Mouse (Mus musculus) hindbrain, embryonic 16.5 days (tissue): ENCODE results near the gene Wnt1. TPM values are rescaled to one million over a fixed set of nuclear protein-coding genes. Genes with fewer than 3 reads are reported as not detected.

Experiments used
- ATAC-seq: fragments of 200-750 bp; cut with Nextera tagmentation; 2 replicates; pipeline ENCODE4 v1.8.0; 2017; ENCODE audit warnings: moderate TSS enrichment, moderate library complexity
- H3K27ac ChIP-seq: fragments of 300-500 bp; sonication (generic); 2 replicates; pipeline ENCODE4 v1.5.1; 2014; ENCODE audit warnings: low read depth, mild to moderate bottlenecking, control low read depth, low read length, moderate library complexity
- H3K27me3 ChIP-seq: fragments of 300-500 bp; sonication (generic); replicated peaks from 2 replicates; pipeline ENCODE4 v1.6.1; 2014; ENCODE audit warnings: low read length; ENCODE audit not compliant: control insufficient read depth, insufficient read depth
- H3K36me3 ChIP-seq: fragments of 300-500 bp; sonication (generic); 2 replicates; pipeline ENCODE4 v1.6.1; 2014; ENCODE audit warnings: mild to moderate bottlenecking, low read length, moderate library complexity, mixed read lengths; ENCODE audit not compliant: control insufficient read depth, insufficient read depth
- H3K4me1 ChIP-seq: fragments of 300-500 bp; sonication (generic); 2 replicates; pipeline ENCODE4 v1.6.1; 2014; ENCODE audit warnings: low read depth, low read length; ENCODE audit not compliant: control insufficient read depth, insufficient read depth
- H3K4me2 ChIP-seq: fragments of 300-500 bp; sonication (generic); 2 replicates; pipeline ENCODE4 v1.6.1; 2014; ENCODE audit warnings: mild to moderate bottlenecking, low read length, control low read depth, moderate library complexity
- H3K4me3 ChIP-seq: fragments of 300-500 bp; sonication (generic); 2 replicates; pipeline ENCODE4 v1.5.1; 2014; ENCODE audit warnings: mild to moderate bottlenecking, low read length, control low read depth, moderate library complexity
- H3K9ac ChIP-seq: fragments of 300-500 bp; sonication (generic); 2 replicates; pipeline ENCODE4 v1.6.1; 2014; ENCODE audit warnings: low read depth, mild to moderate bottlenecking, control low read depth, low read length, moderate library complexity
- H3K9me3 ChIP-seq: fragments of 300-500 bp; sonication (generic); 2 replicates; pipeline ENCODE4 v1.6.1; 2014; ENCODE audit warnings: mild to moderate bottlenecking, low read length, moderate library complexity; ENCODE audit not compliant: control insufficient read depth
- WGBS: fragments of 180-500 bp; shearing (Covaris S2); extraction: QIAGEN DNeasy Blood & Tissue Kit; methylation state at CpG from one replicate; pipeline ENCODE4 v1.1.7; 2014; 5-methylcytosine and 5-hydroxymethylcytosine counted together
- polyA plus RNA-seq: library from polyadenylated mRNA; unstranded; fragments of >200 nt; fragmentation: Nextera tagmentation; extraction: Ambion mirVana; gene quantifications from 2 replicates; pipeline ENCODE4 v1.2.1, GENCODE M21; 2015

Gene Wnt1
- polyA plus RNA-seq, 1 experiment from 2014 or later: 1.2 TPM

DNA sequence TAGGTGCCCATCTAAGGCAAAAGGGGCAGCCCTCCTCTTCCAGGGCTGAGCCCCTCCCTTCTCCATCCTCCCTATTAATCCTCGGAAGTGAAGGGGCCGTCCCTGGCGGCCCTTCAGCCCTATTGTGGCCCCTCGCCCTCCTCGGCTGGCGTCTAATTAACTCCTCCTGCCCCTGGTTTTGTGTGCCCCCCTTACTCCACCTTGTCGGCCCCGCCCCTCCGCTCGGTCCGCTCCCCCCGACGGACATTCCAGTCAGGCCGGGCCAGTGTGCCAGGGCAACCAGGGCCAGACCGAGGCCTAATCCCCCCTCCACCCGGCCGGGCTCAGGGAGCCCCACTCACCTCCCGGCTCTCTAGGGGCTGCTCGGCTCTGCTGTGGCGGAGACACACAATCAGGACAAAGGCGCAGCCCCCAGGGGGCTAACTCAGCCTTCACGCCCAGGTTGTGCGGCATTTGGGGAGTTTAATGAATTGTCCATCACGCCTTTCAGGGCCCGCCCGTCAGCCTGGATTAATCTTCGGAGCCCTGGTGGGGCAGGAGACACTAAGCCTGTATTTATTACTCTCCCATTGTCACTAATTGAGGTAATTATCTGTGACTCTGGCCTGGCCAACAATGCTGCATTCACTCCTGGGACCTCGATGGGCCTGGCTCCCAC lies 8.3 kb downstream of the Wnt1 start:
- 1% methylated on average over 26 of the region's 28 CpGs for WGBS
- peaks cover 9% of the 10 kb centered on the region for H3K4me1 ChIP-seq
- peaks cover 73% of the 10 kb centered on the region for H3K27me3 ChIP-seq
- no peak overlapping the region for H3K27ac ChIP-seq
- H3K9ac ChIP-seq: peak overlapping the region; percentile 33; the same call in 1 of the 2 replicates
- H3K4me2 ChIP-seq: peak overlapping the region; percentile 11; the same call in 1 of the 2 replicates
- H3K9me3 ChIP-seq: no peaks in the 10 kb centered on the region
- peak; percentile 90 for ATAC-seq
- no peaks in the 10 kb centered on the region for H3K36me3 ChIP-seq
- no peak overlapping the region for H3K4me3 ChIP-seq

DNA sequence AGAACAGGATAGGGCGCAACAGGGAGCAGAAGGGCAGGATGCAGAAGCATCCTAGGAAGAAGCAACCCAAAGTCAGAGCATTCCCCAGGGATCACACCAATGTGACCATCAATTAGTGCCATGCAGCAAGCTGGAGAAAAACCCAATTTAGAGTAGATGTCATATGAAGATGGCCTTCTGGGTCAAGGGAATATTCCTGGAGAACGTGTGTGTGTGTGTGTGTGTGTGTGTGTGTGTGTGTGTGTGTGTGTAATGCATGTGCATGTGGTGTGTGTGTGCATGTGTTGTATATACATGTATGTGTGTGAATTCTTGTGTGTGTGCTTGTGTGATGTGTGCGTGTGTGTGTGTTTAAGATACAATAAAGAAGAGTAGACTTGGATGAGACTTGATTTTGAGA lies 9.2 kb downstream of the Wnt1 start:
- H3K27me3 ChIP-seq: peaks cover 76% of the 10 kb centered on the region
- no peak overlapping the region for H3K9ac ChIP-seq
- peaks cover 6% of the 10 kb centered on the region for H3K4me1 ChIP-seq
- WGBS: 43% methylated on average over 3 of the region's 3 CpGs
- H3K4me2 ChIP-seq: no peak overlapping the region
- H3K4me3 ChIP-seq: no peak overlapping the region
- no peaks in the 10 kb centered on the region for H3K9me3 ChIP-seq
- H3K27ac ChIP-seq: no peak overlapping the region
- H3K36me3 ChIP-seq: no peaks in the 10 kb centered on the region
- ATAC-seq: no peak

DNA sequence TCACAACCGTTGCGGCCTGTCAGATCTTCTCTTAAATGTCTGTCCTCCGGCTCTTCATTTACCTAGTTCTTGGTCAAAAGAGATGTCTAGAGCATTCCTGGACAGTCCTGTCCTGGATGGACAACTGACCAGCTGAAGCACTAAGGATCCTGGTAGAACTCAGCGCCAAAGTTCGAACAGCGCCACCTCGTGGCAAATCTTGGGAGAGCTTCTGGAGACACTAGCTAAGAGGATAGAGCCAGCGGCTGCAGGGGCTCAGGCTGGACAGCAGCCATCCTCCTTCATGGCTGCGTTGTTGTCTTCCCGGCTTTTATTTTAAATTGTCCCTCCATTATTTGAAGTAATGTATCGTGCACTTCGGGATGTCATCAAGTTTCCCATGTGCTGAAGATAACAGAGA lies 9.7 kb downstream of the Wnt1 start:
- H3K4me3 ChIP-seq: no peak overlapping the region
- H3K27ac ChIP-seq: no peak overlapping the region
- no peaks in the 10 kb centered on the region for H3K36me3 ChIP-seq
- no peaks in the 10 kb centered on the region for H3K9me3 ChIP-seq
- ATAC-seq: no peak
- peaks cover 8% of the 10 kb centered on the region for H3K4me1 ChIP-seq
- 10% methylated on average over 12 of the region's 12 CpGs for WGBS
- no peak overlapping the region for H3K9ac ChIP-seq
- peaks cover 79% of the 10 kb centered on the region for H3K27me3 ChIP-seq
- no peak overlapping the region for H3K4me2 ChIP-seq

DNA sequence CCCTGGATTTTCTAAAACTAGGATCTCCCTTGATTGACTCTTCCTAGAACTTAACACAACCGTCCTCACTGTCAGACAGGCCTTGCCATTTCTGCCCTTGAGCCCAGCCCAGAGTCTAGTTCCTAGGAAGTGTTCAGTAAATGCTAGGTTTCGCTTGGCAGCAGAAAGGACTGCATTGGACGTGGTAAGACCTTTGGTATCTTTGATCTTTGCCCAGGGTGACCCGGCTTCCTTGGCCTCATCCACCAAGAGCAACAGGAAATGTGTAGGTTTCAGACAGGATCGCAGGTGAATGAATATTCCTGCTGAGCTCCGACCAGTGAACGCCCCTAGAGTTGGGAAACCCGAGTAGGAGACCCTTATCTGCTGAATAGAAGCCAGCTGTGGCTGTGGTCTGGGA lies 13.3 kb downstream of the Wnt1 start:
- Histone ChIP-seq H3K4me2 (no peak overlapping the region), H3K27me3 (peaks cover 71% of the 10 kb centered on the region), H3K9me3 (no peaks in the 10 kb centered on the region), H3K4me3 (no peak overlapping the region), H3K27ac (no peak overlapping the region), H3K36me3 (no peaks in the 10 kb centered on the region), H3K9ac (no peak overlapping the region), H3K4me1 (peaks cover 30% of the 10 kb centered on the region)
- WGBS: 7% methylated on average over 8 of the region's 8 CpGs
- ATAC-seq: no peak

DNA sequence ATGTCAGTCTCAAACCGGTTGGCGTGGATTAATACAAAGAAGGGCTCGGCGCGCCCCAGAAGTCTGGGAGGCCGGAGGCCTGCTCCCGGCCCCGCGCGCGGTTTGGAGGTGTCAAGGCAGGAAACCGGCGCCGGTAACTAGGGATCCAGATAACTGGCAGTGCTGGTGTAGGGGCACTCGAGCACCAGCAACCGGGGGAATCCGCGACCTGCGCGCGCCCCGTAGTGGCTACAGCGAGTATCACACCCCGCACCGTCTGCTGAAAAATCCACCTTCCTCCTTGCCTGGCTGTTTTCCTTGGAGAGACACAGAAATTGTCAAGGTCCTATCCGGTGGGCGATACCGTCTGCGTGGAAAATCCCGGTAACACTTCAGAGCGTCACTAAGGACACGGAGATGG lies 14.4 kb downstream of the Wnt1 start:
- WGBS: under 1% methylated on average over 32 of the region's 32 CpGs
- H3K4me1 ChIP-seq: peaks cover 40% of the 10 kb centered on the region
- no peaks in the 10 kb centered on the region for H3K36me3 ChIP-seq
- H3K4me2 ChIP-seq: peak overlapping the region; percentile 58
- peak overlapping the region; percentile 32 for H3K4me3 ChIP-seq
- H3K9ac ChIP-seq: peak overlapping the region; percentile 35; the same call in 1 of the 2 replicates
- H3K9me3 ChIP-seq: no peaks in the 10 kb centered on the region
- H3K27me3 ChIP-seq: peaks cover 71% of the 10 kb centered on the region
- no peak overlapping the region for H3K27ac ChIP-seq
- no peak for ATAC-seq

DNA sequence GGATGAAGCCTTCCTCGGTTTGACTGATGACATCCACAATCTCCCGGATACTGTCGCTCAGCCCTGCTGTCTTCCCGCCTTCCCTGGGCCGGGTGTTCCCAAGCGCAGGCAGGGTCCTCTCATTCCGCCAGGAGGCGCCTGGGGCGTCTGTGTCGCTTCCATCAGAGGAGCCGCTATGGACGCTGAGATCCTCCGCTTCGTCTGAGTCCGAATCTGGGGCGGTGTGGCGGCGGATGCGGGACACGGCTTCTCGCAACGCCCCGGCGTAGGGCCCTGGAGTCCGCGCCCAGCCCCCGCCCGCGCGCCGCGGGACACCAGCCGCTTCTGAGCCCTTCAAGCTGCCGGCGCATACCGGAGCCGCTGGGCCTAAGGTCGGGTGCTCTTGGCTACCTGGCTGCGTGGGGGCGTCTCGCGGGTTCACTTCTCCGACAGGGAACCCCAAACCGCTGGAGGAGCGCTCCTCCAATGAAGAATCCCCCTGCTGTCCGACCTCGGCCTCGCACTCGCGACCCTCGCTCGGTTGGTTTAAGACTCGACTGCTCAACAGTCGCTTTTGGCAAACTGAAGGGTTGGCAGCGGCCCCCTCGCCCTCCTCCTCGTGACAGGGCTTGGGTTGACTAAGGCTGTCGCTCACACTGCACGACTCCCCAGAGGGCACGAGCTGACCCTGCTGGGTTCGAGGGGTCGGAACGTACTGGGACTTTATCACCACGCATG lies 15.8 kb downstream of the Wnt1 start:
- ATAC-seq: 0 out of 2 replicates have a peak, but pooled peaks have one; percentile 40
- H3K27me3 ChIP-seq: peaks cover 71% of the 10 kb centered on the region
- H3K9ac ChIP-seq: peak overlapping the region; percentile 70
- H3K27ac ChIP-seq: no peak overlapping the region
- 1% methylated on average over 49 of the region's 64 CpGs for WGBS
- H3K4me3 ChIP-seq: peak overlapping the region; percentile 54
- H3K4me1 ChIP-seq: peaks cover 41% of the 10 kb centered on the region
- H3K36me3 ChIP-seq: no peaks in the 10 kb centered on the region
- H3K9me3 ChIP-seq: no peaks in the 10 kb centered on the region
- H3K4me2 ChIP-seq: peak overlapping the region; percentile 95

DNA sequence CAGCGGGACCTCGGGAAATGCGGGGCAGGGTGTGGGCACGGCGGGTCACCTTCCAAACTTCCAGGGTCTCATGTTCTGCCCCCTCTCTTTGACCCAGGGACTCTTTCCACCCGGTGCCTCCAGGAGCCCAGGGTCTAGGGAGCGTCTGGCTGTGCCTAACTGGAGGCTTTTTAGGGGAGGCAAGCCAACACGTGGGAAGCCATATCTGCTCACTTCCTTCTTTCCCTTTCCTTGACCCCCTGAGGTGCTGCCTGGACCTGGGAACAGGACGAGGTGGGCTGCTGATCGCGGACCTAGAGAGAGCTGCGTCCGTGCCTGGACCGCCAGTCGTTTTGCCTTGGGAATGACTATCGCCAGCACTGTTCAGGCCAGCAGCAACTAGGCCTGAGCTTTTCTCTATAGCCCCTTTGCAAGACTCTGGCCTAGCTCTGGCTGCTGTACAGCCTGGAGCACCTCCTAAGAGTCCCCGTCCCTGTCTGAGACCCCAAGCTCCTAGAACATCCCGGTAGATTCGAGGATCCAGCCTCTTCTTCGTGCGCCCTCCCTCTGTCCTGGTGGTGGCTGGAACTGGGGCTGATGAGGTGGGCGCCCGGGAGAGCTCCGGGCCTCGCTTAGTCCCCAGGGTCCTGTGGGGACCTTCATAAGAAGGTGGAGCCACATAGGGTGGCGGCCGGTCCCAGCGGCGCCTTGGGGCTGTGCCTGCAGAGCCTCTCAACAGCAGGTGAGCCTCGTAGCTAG lies 16.6 kb downstream of the Wnt1 start:
- ATAC-seq: no peak
- peak overlapping the region; percentile 95 for H3K4me2 ChIP-seq
- H3K9ac ChIP-seq: no peak overlapping the region
- peak overlapping the region; percentile 55 for H3K4me3 ChIP-seq
- peaks cover 41% of the 10 kb centered on the region for H3K4me1 ChIP-seq
- no peaks in the 10 kb centered on the region for H3K9me3 ChIP-seq
- H3K27ac ChIP-seq: no peak overlapping the region
- WGBS: 6% methylated on average over 30 of the region's 30 CpGs
- H3K27me3 ChIP-seq: peaks cover 66% of the 10 kb centered on the region
- no peaks in the 10 kb centered on the region for H3K36me3 ChIP-seq

DNA sequence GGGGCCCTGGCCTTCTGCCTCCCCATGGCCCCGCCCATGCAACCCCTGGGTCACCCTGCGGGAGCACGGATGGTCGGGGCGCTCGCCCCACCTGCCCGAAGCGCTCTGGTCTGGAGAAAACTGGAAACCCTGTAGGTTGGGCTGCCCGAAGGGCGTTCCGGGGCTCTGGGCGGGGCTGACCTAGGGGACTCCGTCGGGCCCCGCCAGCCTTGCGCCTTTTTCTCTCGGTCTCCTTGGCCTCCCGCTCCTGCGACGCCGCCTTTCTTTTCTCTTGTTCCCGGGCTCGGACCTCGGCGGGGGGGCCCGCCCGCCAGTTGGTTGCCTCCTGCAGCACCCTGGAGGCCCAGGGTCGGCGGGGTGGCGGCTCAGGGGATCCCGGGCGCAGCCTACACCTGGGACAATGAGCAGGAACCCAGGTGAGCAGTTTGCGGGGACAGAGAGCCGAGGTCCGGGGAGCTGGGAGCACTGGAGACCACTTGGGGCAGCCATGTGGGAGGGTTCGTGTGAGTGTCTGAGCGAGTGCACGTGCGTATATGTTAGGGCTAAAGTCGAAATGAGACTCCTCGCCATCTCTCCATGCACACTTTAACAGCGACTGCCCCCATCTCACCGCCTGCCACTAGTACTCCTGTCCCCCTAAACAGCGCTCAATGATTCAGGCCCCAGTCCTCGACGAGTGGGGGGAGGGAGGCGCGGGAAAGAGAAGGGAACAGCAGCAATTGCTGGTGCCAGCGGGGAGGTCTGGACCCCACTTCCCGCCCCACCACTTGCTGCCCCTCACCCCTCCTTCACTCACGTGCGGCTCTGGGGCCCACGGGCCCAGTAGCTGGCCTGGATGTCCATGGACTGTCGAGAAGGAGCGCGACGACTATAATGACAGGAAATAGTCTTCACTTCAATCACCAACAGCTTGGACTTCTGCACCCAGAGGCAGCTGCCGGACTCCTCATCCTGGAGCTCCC lies 17.4 kb downstream of the Wnt1 start:
- Histone ChIP-seq H3K27ac (no peak overlapping the region), H3K9ac (peak overlapping the region; percentile 63), H3K4me1 (peaks cover 41% of the 10 kb centered on the region), H3K36me3 (no peaks in the 10 kb centered on the region), H3K4me2 (peak overlapping the region; percentile 84), H3K4me3 (peak overlapping the region; percentile 55), H3K27me3 (peaks cover 61% of the 10 kb centered on the region), H3K9me3 (no peaks in the 10 kb centered on the region)
- WGBS: under 1% methylated on average over 58 of the region's 58 CpGs
- peak; percentile 22; the same call in 1 of the 2 replicates for ATAC-seq
